Mouse (Mus musculus): Measurements from ENCODE around the gene Strada. TPM values are rescaled to one million over a fixed set of nuclear protein-coding genes. Genes with fewer than 3 reads are reported as not detected.

Strada gene
- polyA plus RNA-seq, 1 experiment from 2014 or later = 9.4 TPM

DNA sequence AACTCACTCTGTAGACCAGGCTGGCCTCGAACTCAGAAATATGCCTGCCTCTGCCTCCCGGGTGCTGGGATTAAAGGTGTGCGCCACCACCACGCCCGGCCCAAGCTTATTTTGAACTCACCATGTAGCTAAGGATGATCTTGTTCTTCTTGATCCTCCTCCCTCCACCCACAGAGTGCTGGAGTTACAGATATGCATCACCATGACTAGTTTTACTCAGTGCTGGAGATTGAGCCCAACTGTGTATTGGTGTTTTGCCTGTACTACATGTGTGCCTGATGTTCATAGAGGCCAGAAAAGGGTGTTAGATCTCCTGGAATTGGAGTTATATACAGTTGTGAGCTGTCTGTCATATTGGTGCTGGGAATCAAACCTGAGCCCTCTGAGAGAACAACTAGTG is 79.7 kb downstream of the Strada start:
- no peak overlapping the region for H3K4me3 ChIP-seq (replicated peaks)
- no peak overlapping the region for H3K9ac ChIP-seq
- WGBS (ENCODE audit: insufficient replicate concordance) = 58% methylated on average over 5 of the region's 5 CpGs
- peaks cover 16% of the 10 kb centered on the region; the same call in 1 of the 2 replicates for H3K36me3 ChIP-seq
- H3K9me3 ChIP-seq (replicated peaks) = no peaks in the 10 kb centered on the region
- H3K27ac ChIP-seq = peak overlapping the region; percentile 69
- ATAC-seq (ENCODE audit: low read depth) (no peak), DNase-seq (no peak)
- no peaks in the 10 kb centered on the region for H3K27me3 ChIP-seq
- H3K4me2 ChIP-seq = no peak overlapping the region
- H3K4me1 ChIP-seq (replicated peaks) = peaks cover 11% of the 10 kb centered on the region; the same call in 1 of the 2 replicates

Other genes starting within 250 kb of the Strada start
- gene Cyb561, start 248.8 kb downstream of the Strada start, polyA plus RNA-seq (2015; fragmentation: Nextera tagmentation; extraction: Ambion mirVana) = 1.9 TPM in 2 replicates
- 0.02 and 0.05 TPM in 2 replicates for gene Ace, start 234.2 kb downstream of the Strada start, polyA plus RNA-seq (2015; fragmentation: Nextera tagmentation; extraction: Ambion mirVana)
- not detected in 2 replicates for gene Ace3, start 207.5 kb downstream of the Strada start, polyA plus RNA-seq (2015; fragmentation: Nextera tagmentation; extraction: Ambion mirVana)
- gene Kcnh6, start 194.0 kb downstream of the Strada start, polyA plus RNA-seq (2015; fragmentation: Nextera tagmentation; extraction: Ambion mirVana) = 0.03 TPM in 1 of 2 replicates, not detected in the other
- gene Dcaf7, start 165.3 kb downstream of the Strada start, polyA plus RNA-seq (2015; fragmentation: Nextera tagmentation; extraction: Ambion mirVana) = 25.3 and 29.4 TPM in 2 replicates
- 8.1 and 8.3 TPM in 2 replicates for gene Taco1, start 136.1 kb downstream of the Strada start, polyA plus RNA-seq (2015; fragmentation: Nextera tagmentation; extraction: Ambion mirVana)
- gene Map3k3, start 117.6 kb downstream of the Strada start, polyA plus RNA-seq (2015; fragmentation: Nextera tagmentation; extraction: Ambion mirVana) = 4.5 and 4.8 TPM in 2 replicates
- not detected in 2 replicates for gene Gm10840, start 41.3 kb downstream of the Strada start, polyA plus RNA-seq (2015; fragmentation: Nextera tagmentation; extraction: Ambion mirVana)
- 82.2 and 87.8 TPM in 2 replicates for gene Limd2, start 41.3 kb downstream of the Strada start, polyA plus RNA-seq (2015; fragmentation: Nextera tagmentation; extraction: Ambion mirVana)
- 41.5 and 50.9 TPM in 2 replicates for gene Ccdc47, start 14.2 kb upstream of the Strada start, polyA plus RNA-seq (2015; fragmentation: Nextera tagmentation; extraction: Ambion mirVana)
- gene Ddx42, start 14.8 kb upstream of the Strada start, polyA plus RNA-seq (2015; fragmentation: Nextera tagmentation; extraction: Ambion mirVana) = 26.8 and 31.6 TPM in 2 replicates
- 55.4 and 66.0 TPM in 2 replicates for gene Ftsj3, start 53.9 kb upstream of the Strada start, polyA plus RNA-seq (2015; fragmentation: Nextera tagmentation; extraction: Ambion mirVana)
- 204 and 210 TPM in 2 replicates for gene Psmc5, start 54.0 kb upstream of the Strada start, polyA plus RNA-seq (2015; fragmentation: Nextera tagmentation; extraction: Ambion mirVana)
- gene Smarcd2, start 70.8 kb upstream of the Strada start, polyA plus RNA-seq (2015; fragmentation: Nextera tagmentation; extraction: Ambion mirVana) = 27.8 and 29.2 TPM in 2 replicates
- 0.27 and 0.39 TPM in 2 replicates for gene Tcam1, start 74.5 kb upstream of the Strada start, polyA plus RNA-seq (2015; fragmentation: Nextera tagmentation; extraction: Ambion mirVana)
- not detected in 2 replicates for gene Gh, start 99.7 kb upstream of the Strada start, polyA plus RNA-seq (2015; fragmentation: Nextera tagmentation; extraction: Ambion mirVana)
- gene Cd79b, start 112.6 kb upstream of the Strada start, polyA plus RNA-seq (2015; fragmentation: Nextera tagmentation; extraction: Ambion mirVana) = 3.7 and 4.4 TPM in 2 replicates
- gene Scn4a, start 151.1 kb upstream of the Strada start, polyA plus RNA-seq (2015; fragmentation: Nextera tagmentation; extraction: Ambion mirVana) = 0.02 TPM in 1 of 2 replicates, not detected in the other
- gene Prr29, start 163.3 kb upstream of the Strada start, polyA plus RNA-seq (2015; fragmentation: Nextera tagmentation; extraction: Ambion mirVana) = not detected in 2 replicates
- gene Icam2, start 185.9 kb upstream of the Strada start, polyA plus RNA-seq (2015; fragmentation: Nextera tagmentation; extraction: Ambion mirVana) = 18.6 and 19.5 TPM in 2 replicates

All from liver, embryonic 13.5 days (tissue).